Mouse (Mus musculus): ENCODE measurements around the gene Magea8.
"Not testable (repeated sequence)": the region's sequence is repeated elsewhere in the genome, so short reads cannot be mapped to it uniquely, and the experiment has no call there.

The Magea8 gene

DNA sequence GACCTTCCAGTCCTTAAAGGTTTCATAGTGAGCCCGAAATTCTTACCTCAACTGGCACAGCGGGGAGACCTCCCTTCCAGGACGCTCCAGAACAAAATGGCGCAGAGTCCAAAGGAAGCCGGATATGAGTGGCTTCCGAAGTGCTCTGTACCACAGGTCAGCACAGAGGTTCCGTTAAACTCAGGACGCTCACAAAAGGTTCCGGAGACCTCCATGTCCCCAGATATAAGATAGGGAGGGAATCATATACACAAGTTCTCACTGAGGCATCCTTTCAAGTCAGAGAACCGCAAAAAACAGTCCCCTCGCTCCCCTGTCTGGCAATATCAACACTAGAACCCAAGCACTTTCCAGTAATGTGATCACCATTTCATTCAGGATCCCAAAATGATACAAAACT lies at the start of gene Magea8:
Gene Magea8, minus strand, starts transcription at position 101 of the 400 bp plus-strand sequence.
- DNase-seq, result not testable (repeated sequence)

- DNase-seq, result not testable (repeated sequence)
These were observed 46.2 kb downstream of the Magea8 start, which contains the start of gene Magea3 for GRCm38 (mm10) chrX:154949405-154949804. TSS of gene Magea3 (minus strand) at chrX:154949505.

GRCm38 (mm10) chrX:154935887-154936286 lies 59.8 kb downstream of the Magea8 start, which contains the start of gene Magea6:
TSS of gene Magea6 (minus strand) at chrX:154935987.
- not testable (repeated sequence) for DNase-seq
